Mouse (Mus musculus) cerebral cortex, adult 2 months (tissue): ENCODE data around the gene Napsa.

Source experiments
- WGBS: fragments of 180-500 bp; shearing (Covaris S2); methylation state at CpG from one replicate; pipeline ENCODE4 v1.1.7; 2018; 5-methylcytosine and 5-hydroxymethylcytosine counted together

Napsa gene

GRCm38 (mm10) chr7:44596051-44596450, 23.9 kb downstream of the Napsa start:
- 94% methylated on average over 6 of the region's 6 CpGs for WGBS

GRCm38 (mm10) chr7:44596996-44597538, 24.9 kb downstream of the Napsa start:
- 82% methylated on average over 5 of the region's 5 CpGs for WGBS

GRCm38 (mm10) chr7:44597666-44598065, 25.5 kb downstream of the Napsa start:
- WGBS, result 84% methylated on average over 4 of the region's 4 CpGs

- WGBS, result 84% methylated on average over 12 of the region's 12 CpGs
Observed at GRCm38 (mm10) chr7:44598336-44598735, 26.2 kb downstream of the Napsa start.

DNA sequence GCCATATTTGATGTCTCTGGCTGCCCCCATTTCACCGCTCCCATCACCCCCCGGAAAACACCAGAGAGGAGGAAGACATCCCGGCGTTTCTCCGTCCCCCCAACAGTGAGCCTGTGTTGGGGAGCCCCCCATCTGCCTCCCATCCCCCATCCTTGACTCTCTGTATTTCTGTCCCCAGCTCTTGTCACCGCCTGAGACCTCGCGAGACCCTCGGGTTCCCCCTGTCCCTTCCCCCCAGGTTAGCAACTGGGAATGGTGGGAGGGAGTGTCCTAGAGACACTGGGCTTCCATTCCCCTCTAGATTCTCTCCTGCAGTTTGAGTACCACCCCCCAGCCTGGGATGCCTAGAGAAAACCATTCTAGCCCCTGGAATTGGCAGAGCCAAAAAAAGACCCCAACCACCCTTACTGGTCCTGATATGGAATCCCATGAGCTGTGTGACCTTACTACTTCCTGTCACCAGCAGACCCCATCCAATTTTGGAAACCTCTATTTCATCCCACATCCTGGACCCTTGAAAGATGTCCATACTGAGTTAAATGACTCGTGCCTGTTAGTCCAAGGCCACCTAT, 28.6 kb downstream of the Napsa start:
- 84% methylated on average over 10 of the region's 10 CpGs for WGBS

DNA sequence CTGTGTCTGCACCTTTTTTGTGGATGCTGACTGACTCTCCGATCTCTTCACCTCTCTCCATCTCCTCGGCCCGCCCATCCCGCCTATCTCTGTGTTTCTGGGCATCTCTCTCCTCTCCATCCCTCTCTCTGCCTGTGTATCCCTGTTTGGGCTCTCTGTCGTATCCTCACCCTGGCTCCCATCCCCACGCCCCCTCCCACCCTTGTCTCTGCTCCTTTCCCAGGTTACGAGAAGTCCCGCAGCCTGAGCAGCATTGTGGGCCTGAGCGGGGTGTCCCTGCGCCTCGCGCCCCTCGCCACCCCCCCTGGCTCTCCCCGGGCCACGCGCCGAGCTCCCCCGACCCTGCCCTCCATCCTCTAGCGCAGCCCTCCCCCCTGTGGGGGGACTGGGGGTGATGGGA, 29.5 kb downstream of the Napsa start:
- WGBS, result 40% methylated on average over 19 of the region's 19 CpGs

GRCm38 (mm10) chr7:44602443-44602842, 30.3 kb downstream of the Napsa start:
- 11% methylated on average over 11 of the region's 11 CpGs for WGBS

- WGBS, result 7% methylated on average over 20 of the region's 20 CpGs
Observed at GRCm38 (mm10) chr7:44603186-44603855, 31.1 kb downstream of the Napsa start.

DNA sequence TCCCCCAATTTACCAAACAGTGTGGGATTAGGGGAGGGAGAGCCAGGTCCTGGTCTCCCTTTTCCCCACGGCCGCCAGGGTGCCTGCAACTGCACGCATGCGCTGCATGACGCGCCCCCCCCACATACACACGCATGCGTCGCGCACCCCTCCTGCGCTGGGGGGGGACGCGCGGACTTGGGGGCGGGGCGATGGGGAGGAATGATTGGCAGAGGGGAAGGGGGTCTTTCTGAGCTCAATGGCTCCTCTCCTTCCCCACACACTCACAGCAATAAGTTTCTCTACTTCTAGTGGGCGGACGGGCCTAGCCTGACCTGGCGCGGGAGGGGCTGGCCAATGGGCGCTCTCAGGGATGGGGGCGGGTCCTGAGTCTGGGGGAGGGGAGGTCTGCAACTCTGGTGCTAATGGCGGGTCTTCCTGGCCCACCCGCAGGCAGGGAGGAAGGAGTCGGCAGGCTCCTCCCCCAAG, 32.0 kb downstream of the Napsa start:
- 1% methylated on average over 25 of the region's 25 CpGs for WGBS

DNA sequence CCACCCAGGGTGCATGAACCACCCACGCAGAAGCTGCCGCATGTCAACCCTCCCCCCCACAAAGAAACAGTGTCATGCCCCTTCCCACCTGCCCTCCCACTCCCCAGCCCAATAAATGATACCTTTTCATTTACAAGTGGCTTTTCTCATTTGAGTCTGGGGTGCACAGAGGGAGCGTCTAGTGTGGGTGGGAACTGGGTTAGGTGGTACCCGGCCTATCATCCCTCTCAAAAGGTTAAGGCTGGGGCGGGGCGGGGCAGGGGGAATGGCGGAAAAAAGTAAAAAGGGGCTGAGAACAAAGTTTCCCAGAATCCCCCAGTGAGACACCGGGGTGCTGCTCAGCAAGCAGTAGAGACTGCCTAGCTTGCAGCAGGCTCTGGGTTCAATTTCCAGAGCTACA, 32.4 kb downstream of the Napsa start:
- 8% methylated on average over 8 of the region's 8 CpGs for WGBS

DNA sequence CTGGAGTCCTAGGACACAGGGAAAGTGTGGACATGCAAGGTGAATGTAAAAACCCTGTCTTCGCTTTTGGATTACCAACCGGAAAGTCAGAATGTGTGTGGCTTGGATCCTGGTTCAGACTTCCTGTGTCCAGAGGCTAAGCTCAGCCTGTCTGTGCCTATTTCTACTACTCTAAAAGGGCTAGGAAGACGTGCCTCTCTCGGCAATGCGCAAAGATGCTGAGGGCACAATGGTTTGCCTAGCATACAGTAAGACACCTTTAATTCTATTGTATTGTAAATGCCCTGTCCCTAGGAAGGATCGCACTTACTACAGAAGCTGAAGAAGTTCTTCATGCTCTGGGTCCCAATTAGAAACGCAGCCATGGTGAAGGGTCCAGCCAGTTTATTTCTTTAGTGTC, 33.3 kb downstream of the Napsa start:
- WGBS, result 43% methylated on average over 7 of the region's 7 CpGs

DNA sequence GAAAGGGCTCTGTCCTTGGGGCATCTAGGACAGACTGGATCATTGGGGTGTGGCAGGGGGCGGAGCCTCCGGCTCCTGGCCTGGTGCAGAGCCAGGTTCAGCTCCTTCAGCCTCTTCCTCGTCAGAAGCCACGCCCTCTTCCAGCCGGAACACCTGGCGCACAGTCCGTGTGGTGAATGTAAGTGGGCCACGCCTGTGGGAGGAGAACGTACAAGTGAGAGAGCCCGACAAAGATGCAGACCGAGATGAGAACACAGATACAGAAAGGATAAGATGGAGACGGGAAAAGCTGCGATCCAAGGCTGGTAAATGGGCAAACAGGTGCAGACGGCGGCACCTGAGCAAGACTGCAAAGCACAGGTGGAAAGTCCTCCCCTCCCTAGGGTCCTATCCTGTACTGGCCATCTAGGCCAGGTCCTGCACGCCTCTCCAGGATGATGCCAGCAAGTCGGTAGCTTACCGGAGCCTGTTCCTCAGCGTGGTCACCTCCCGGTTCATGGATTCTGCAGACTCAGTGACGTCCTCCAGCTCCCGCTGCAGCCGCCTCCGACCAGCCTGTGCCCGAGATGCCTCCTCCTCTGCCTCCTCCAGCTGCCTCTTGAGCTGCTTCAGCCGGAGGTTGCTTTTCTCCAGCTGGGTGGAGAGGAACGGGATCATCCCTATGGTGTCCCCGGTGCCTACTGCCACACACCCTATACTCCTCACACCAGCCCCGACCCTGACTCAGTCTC, 34.2 kb downstream of the Napsa start:
- 13% methylated on average over 29 of the region's 29 CpGs for WGBS

GRCm38 (mm10) chr7:44612192-44612591, 40.0 kb downstream of the Napsa start:
- 78% methylated on average over 7 of the region's 7 CpGs for WGBS

DNA sequence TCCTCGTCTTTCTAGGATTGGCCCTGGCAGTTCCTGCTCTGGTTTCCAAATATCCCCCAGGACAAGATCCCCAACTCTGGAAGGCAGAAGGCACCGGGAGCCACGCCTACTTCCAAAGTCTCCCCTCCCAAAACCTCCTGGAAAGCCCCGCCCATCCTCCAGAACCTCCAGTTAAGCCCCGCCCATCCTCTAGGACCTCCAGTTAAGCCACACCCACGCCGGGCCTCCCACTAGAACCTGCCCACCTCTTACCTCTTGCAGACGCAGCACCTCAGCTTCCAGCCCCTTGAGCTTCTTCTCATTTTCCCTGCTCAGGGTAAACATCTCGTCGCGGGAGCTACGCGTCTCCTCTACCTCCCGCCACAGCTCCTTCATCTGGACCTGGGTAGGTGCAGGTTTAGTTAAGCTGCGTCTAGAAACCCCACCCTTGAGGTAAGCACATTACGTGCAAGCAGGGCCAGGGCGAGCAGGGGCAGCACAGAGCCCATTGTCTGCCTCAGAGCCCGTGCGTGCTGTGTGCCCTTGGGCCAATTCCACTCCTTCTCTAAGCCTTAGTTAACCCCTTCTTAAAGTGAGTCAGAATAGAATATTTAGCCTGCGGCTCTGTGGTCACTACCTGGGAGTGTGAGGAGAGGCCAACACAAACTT, 42.0 kb downstream of the Napsa start:
- 27% methylated on average over 20 of the region's 20 CpGs for WGBS

DNA sequence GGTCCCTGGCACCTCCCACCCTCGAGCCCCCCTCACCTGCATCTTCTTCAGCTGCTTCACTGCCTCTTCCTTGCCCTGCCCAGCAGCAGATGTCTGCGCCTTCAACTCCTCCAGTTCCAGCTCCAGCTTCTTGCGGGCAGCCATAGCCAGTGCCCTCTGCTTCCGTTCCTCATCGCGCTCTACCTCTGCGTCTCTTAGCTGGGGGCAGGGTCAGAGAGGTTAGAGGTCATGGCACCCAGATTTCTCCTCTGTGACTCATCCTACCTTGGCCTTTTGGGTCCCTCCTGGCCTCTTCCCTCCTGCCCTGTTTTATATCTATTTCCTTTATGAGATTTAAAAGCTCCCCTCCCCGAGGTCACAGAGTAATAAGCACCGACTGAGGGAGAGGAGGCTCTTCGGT, 43.1 kb downstream of the Napsa start:
- WGBS, result 28% methylated on average over 10 of the region's 10 CpGs

GRCm38 (mm10) chr7:44615987-44616386, 43.8 kb downstream of the Napsa start:
- 84% methylated on average over 14 of the region's 14 CpGs for WGBS

GRCm38 (mm10) chr7:44617059-44617458, 44.9 kb downstream of the Napsa start:
- WGBS, result 75% methylated on average over 3 of the region's 3 CpGs

DNA sequence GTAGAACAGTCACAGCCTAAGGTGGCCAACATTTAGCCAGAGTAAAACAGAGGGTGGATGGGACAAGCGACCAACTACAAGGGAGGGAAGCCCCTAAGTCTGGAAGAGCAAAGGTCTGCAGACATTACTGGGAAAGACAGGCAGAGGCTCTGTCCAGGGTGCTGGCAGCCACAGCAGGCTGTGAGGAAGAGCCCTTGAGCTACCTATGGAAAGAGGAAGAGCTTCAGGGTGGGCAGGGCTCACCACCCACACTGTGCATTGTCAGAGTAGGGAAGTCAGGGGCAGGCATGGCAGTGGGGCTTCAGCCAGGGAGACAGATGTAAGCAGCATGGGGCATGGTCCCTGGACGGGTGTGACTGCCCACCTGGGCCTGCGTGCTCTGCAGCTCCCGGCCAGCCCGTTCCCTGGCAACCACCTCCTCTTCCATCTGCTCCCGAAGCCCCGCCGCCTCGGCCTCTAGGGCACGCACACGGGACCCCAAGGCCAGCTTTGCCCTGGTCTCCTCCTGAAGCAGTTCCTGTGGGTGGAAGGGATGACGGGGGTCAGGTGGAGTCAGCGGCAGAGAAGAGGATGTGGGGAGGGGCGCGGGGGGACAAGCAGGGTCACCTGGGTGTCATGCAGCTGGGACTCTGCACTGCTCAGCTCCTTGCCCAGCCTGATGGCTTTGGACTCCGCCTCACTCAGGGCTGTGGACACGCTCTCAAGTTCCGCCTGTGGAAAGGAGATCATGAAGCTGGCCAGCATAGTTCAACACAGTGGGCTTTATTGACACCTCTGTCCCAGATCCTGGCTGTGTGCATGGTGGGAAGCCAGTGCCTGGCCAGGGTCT, 51.7 kb downstream of the Napsa start:
- 59% methylated on average over 18 of the region's 18 CpGs for WGBS

DNA sequence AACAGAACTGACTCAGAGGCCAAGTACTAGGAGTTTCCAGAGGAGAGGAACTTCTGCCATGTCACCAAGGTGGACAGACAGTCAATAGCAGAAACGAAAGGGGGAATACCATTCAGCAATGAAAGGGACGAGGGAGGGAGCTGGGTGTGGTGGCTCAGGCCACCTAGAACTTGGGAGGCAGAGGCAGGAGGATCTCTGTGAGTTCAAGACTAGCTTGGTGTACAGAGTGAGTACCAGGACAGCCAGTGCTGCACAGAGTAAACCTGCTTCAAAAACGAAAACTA, 52.3 kb downstream of the Napsa start:
- WGBS, result 78% methylated on average over 3 of the region's 3 CpGs

GRCm38 (mm10) chr7:44624828-44625227, 52.6 kb downstream of the Napsa start:
- WGBS, result 73% methylated on average over 14 of the region's 14 CpGs

DNA sequence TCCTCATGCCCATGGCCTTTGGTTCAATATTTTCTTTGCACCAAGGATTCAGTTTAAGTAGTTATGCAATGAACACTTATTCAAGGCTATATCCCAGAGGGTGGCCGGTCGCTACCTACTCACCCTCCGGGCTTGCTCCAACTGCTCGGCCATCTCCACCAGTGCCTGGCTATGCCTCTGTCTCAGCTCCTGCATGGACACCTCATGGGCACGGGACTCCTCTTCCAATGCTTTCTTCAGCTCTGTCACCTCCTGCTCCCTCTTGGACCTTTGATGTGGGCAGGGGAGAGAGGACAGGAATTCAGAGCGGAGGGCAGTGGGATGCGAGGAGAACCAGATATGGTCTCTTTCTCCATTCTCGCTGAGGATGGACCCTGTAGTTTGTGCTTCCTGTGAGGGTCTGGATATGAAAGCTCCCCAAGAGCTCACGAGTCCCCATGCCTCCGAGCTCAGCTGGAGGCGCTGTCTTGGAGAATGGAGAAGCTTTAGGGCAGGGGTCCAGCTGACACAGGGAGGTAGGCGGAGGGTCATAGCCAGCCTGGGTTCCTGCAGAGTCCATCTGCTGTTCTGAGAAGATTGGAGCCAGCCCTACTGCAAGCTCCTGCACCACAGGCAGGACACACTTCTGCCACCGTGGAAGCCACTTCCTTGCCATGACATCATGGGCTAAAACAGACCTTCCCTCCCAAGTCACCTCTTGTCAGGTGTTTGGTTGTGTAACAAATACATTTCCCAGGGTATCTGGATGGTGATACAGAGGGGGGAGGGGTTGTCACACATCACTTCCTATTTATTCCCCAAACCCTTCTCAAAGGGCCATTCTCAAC, 53.3 kb downstream of the Napsa start:
- WGBS, result 92% methylated on average over 13 of the region's 13 CpGs
